Mouse (Mus musculus) neural tube, postnatal 0 days (tissue): ENCODE measurements around the gene Orc5. TPM values are rescaled to one million over a fixed set of nuclear protein-coding genes. Genes with fewer than 3 reads are reported as not detected.

Source experiments
- polyA plus RNA-seq: library from polyadenylated mRNA; unstranded; fragments of >200 nt; fragmentation: Nextera tagmentation; extraction: Ambion mirVana; gene quantifications from 2 replicates; pipeline ENCODE4 v1.2.1, GENCODE M21; 2015

The Orc5 gene
- 34.2 and 36.5 TPM in 2 replicates for polyA plus RNA-seq

GRCm38 (mm10) chr5:22550033-22550551, at the start of gene Orc5:
Gene Orc5, minus strand, starts transcription at chr5:22550429.

Other genes starting within 250 kb of the Orc5 start
- 39.5 and 52.4 TPM in 2 replicates for gene Reln, start 205.7 kb downstream of the Orc5 start, polyA plus RNA-seq
- 49.0 and 55.4 TPM in 2 replicates for gene Lhfpl3, start 195.6 kb upstream of the Orc5 start, polyA plus RNA-seq